Mouse (Mus musculus) C2C12 (cell line): ENCODE measurements at regions not wholly inside any gene's neighbourhood (a gene's known extent, or its start where the extent isn't known, plus 50 kb on each side); places are given as distances from the start of the nearest gene placed in this dataset.

Experiments
- CTCF ChIP-seq: IDR thresholded peaks from one replicate; pipeline ENCODE4 v1.5.1; 2011; ENCODE audit not compliant: control insufficient read depth, insufficient read depth, insufficient read length
- FOSL1 ChIP-seq: IDR thresholded peaks from one replicate; pipeline ENCODE4 v1.8.0; 2011; ENCODE audit warnings: mild to moderate bottlenecking, low read length; ENCODE audit not compliant: poor library complexity, insufficient read depth, severe bottlenecking
- MAX ChIP-seq: IDR thresholded peaks from one replicate; pipeline ENCODE4 v1.6.1; 2011; ENCODE audit warnings: mild to moderate bottlenecking, control low read depth
- MYOD1 ChIP-seq: IDR thresholded peaks from one replicate; pipeline ENCODE4 v1.6.1; 2011; ENCODE audit warnings: low read depth; ENCODE audit not compliant: control insufficient read depth, insufficient read length

- no peak for TF ChIP-seq MAX
- no peak for TF ChIP-seq CTCF
- TF ChIP-seq MYOD1, result no peak
- TF ChIP-seq FOSL1, result no peak
These were observed 74.0 kb downstream of the Zfp706 start for GRCm38 (mm10) chr15:36933581-36933991.
